Comparison of ENCODE assay signal across 8 mouse cellular contexts in the genomic region with DNA sequence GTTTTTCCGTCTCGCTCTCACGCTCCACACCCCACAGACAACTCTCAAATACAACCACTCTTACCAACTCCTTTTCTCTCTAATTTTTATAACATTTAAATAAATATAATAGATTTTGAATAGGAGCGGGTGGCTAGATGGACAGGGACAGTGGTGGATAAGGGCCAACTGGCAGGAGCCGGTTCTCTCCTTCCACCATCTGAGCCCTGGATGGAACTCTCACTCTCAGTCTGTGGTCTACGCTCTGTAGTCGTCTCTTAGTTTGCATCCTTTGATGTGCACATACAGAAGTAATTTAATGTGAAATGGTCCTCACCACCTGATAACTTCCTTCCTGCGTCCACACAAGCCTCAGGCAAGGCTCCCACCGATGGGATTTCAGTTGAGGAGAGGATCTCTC. TPM values are rescaled to one million over a fixed set of nuclear protein-coding genes. Genes with fewer than 3 reads are reported as not detected.
A peak's percentile ranks its signal among the peaks of the same experiment; 100 is the strongest.
DNase-seq lines count a peak whose midpoint lies in the region; ATAC-seq and TF ChIP-seq lines count a peak whose summit lies in the region.

No protein-coding gene starts in this region.

- H3K36me3 ChIP-seq in heart, embryonic 16.5 days (ENCODE audit: control insufficient read depth, insufficient read depth) = no peaks in the 10 kb centered on the region
- no peaks in the 10 kb centered on the region for H3K36me3 ChIP-seq in hindbrain, embryonic 13.5 days

- peak overlapping the region; percentile 68 for H3K4me2 ChIP-seq in heart, embryonic 16.5 days (ENCODE audit: low read depth, low read length)
- H3K4me2 ChIP-seq in hindbrain, embryonic 13.5 days = peak overlapping the region; percentile 99

- H3K27me3 ChIP-seq in heart, embryonic 16.5 days (ENCODE audit: control insufficient read depth, insufficient read depth, low read length) = peaks cover 18% of the 10 kb centered on the region
- 0 out of 2 replicates have a peak, but pooled peaks cover 3% of the 10 kb centered on the region for H3K27me3 ChIP-seq in hindbrain, embryonic 13.5 days

- H3K9me3 ChIP-seq in heart, embryonic 16.5 days (replicated peaks; ENCODE audit: control insufficient read depth, low read length) = no peaks in the 10 kb centered on the region
- H3K9me3 ChIP-seq in hindbrain, embryonic 13.5 days = no peaks in the 10 kb centered on the region

- TF ChIP-seq CTCF in brain, embryonic 14.5 days (IDR thresholded peaks at IDR 0.05; ENCODE audit: borderline replicate concordance, extremely low read depth, insufficient read depth, insufficient read length) = no peak

- H3K9ac ChIP-seq in heart, embryonic 16.5 days (ENCODE audit: low read length) = peak overlapping the region; percentile 6; the same call in 1 of the 2 replicates
- peak overlapping the region; percentile 74 for H3K9ac ChIP-seq in hindbrain, embryonic 13.5 days

- ATAC-seq in heart, embryonic 16.5 days (replicated peaks; ENCODE audit: extremely low read depth, insufficient read depth, low FRiP score) = no peak
- ATAC-seq in hindbrain, embryonic 13.5 days (ENCODE audit: low FRiP score) = no peak

- WGBS in heart, embryonic 16.5 days = 32% methylated on average over 9 of the region's 9 CpGs
- 12% methylated on average over 9 of the region's 9 CpGs for WGBS in hindbrain, embryonic 13.5 days

- peak overlapping the region; percentile 54 for H3K4me3 ChIP-seq in heart, embryonic 16.5 days (ENCODE audit: low read length)
- H3K4me3 ChIP-seq in hindbrain, embryonic 13.5 days = peak overlapping the region; percentile 50

- intact Hi-C loops in heart, postnatal 14 days (cut with DNase I) = no loop called here

- peaks cover 9% of the 10 kb centered on the region for H3K4me1 ChIP-seq in heart, embryonic 16.5 days (ENCODE audit: control insufficient read depth, insufficient read depth, low read length)
- H3K4me1 ChIP-seq in hindbrain, embryonic 13.5 days (replicated peaks) = peaks cover 15% of the 10 kb centered on the region

- no peak overlapping the region for H3K27ac ChIP-seq in heart, embryonic 16.5 days (ENCODE audit: low read length)
- H3K27ac ChIP-seq in hindbrain, embryonic 13.5 days = no peak overlapping the region

- no peak for TF ChIP-seq POLR2A in brain, embryonic 14.5 days (IDR thresholded peaks at IDR 0.05; ENCODE audit: borderline replicate concordance, extremely low read depth, insufficient read depth, insufficient read length, poor library complexity, severe bottlenecking)

- no peak for DNase-seq in heart, postnatal 14 days
- DNase-seq in brain, embryonic 14.5 days (ENCODE audit: low read depth) = peak; percentile 35
- DNase-seq in naive thymus-derived CD4-positive, alpha-beta T cell, adult 2 months (ENCODE audit: low read depth) = peak; percentile 22
- no peak for DNase-seq in layer of hippocampus, adult 9-10 months (ENCODE audit: low spot score)
- no peak for DNase-seq in layer of hippocampus, postnatal 10 days (ENCODE audit: low spot score in 2 of 2)
- DNase-seq in B cell, adult 2 months = no peak

RNA-seq across cellular contexts. Expression of a gene that starts 0.3 kb away (rescaled TPM):
- 3.6 and 6.9 TPM in 2 replicates for polyA plus RNA-seq in heart, embryonic 16.5 days (2015; fragmentation: Nextera tagmentation; extraction: Ambion mirVana)
- total RNA-seq in heart, postnatal 14 days (2021) = 1 to 10 TPM; 2.2 to 2.5 TPM
- 14.2 and 34.6 TPM in 2 replicates for polyA plus RNA-seq in brain, embryonic 14.5 days (2012; rRNA removed)
- polyA plus RNA-seq in hindbrain, embryonic 13.5 days (2015; fragmentation: Nextera tagmentation; extraction: Ambion mirVana) = 98.5 and 101 TPM in 2 replicates
- total RNA-seq in layer of hippocampus, postnatal 10 days (2021) = 10 to 100 TPM; 78.6 to 79.6 TPM

RNA-seq across cellular contexts. Expression of a gene that starts 39.2 kb away (rescaled TPM):
- polyA plus RNA-seq in heart, embryonic 16.5 days (2015; fragmentation: Nextera tagmentation; extraction: Ambion mirVana) = 8.5 and 26.3 TPM in 2 replicates
- 1 to 10 TPM; 2.2 to 7.0 TPM for total RNA-seq in heart, postnatal 14 days (2021)
- polyA plus RNA-seq in brain, embryonic 14.5 days (2012; rRNA removed) = 1.0 and 1.2 TPM in 2 replicates
- 1.1 and 2.4 TPM in 2 replicates for polyA plus RNA-seq in hindbrain, embryonic 13.5 days (2015; fragmentation: Nextera tagmentation; extraction: Ambion mirVana)
- total RNA-seq in layer of hippocampus, postnatal 10 days (2021) = 1 to 10 TPM; 1.8 to 2.6 TPM

Comparison
In these comparisons a context has a peak if more than half of its experiments do, and no peak if none do; other contexts are left out.
1. DNase-seq: peak in brain, embryonic 14.5 days (single experiment) and naive thymus-derived CD4-positive, alpha-beta T cell, adult 2 months (single experiment); none in heart, postnatal 14 days (0 of 2), layer of hippocampus, adult 9-10 months (single experiment), layer of hippocampus, postnatal 10 days (0 of 2) and B cell, adult 2 months (0 of 2).